Mouse (Mus musculus): ENCODE measurements around the gene Ripk4.
A peak's percentile ranks its signal among the peaks of the same experiment; 100 is the strongest.

Ripk4 gene

GRCm38 (mm10) chr16:97763061-97763989 lies at the start of gene Ripk4:
Gene Ripk4, minus strand, starts transcription at chr16:97763787.
- DNase-seq (ENCODE audit: low spot score): no peak

- DNase-seq (ENCODE audit: low spot score): no peak
These were observed 45.3 kb upstream of the Ripk4 start for GRCm38 (mm10) chr16:97808881-97809280.

GRCm38 (mm10) chr16:97805646-97806045 lies 42.1 kb upstream of the Ripk4 start:
- no peak for DNase-seq (ENCODE audit: low spot score)

- peak; percentile 88 for DNase-seq (ENCODE audit: low spot score)
These were observed 41.3 kb upstream of the Ripk4 start for GRCm38 (mm10) chr16:97804680-97805547.

- DNase-seq (ENCODE audit: low spot score): no peak
These were observed 34.6 kb upstream of the Ripk4 start for GRCm38 (mm10) chr16:97797950-97798869.

GRCm38 (mm10) chr16:97797212-97797611 lies 33.6 kb upstream of the Ripk4 start:
- DNase-seq (ENCODE audit: low spot score): no peak

- no peak for DNase-seq (ENCODE audit: low spot score)
These were observed 30.7 kb upstream of the Ripk4 start for GRCm38 (mm10) chr16:97794256-97794655.

GRCm38 (mm10) chr16:97783057-97783456 lies 19.5 kb upstream of the Ripk4 start:
- no peak for DNase-seq (ENCODE audit: low spot score)

- DNase-seq (ENCODE audit: low spot score): peak; percentile 89
These were observed 14.9 kb upstream of the Ripk4 start for GRCm38 (mm10) chr16:97778353-97779025.

GRCm38 (mm10) chr16:97766501-97766900 lies 2.9 kb upstream of the Ripk4 start:
- DNase-seq (ENCODE audit: low spot score): peak; percentile 54

- DNase-seq (ENCODE audit: low spot score): no peak
These were observed 1.0 kb upstream of the Ripk4 start for GRCm38 (mm10) chr16:97764626-97765025.

- no peak for DNase-seq (ENCODE audit: low spot score)
These were observed 378 bp upstream of the Ripk4 start for GRCm38 (mm10) chr16:97763990-97764340.

- DNase-seq (ENCODE audit: low spot score): no peak
These were observed 1.8 kb downstream of the Ripk4 start for GRCm38 (mm10) chr16:97761782-97762181.

- DNase-seq (ENCODE audit: low spot score): no peak
These were observed 3.9 kb downstream of the Ripk4 start for GRCm38 (mm10) chr16:97759681-97760080.

- DNase-seq (ENCODE audit: low spot score): peak; percentile 83
These were observed 5.3 kb downstream of the Ripk4 start for GRCm38 (mm10) chr16:97758288-97758687.

- peak; percentile 62 for DNase-seq (ENCODE audit: low spot score)
These were observed 7.1 kb downstream of the Ripk4 start for GRCm38 (mm10) chr16:97756460-97756859.

GRCm38 (mm10) chr16:97752316-97752941 lies 11.2 kb downstream of the Ripk4 start:
- DNase-seq (ENCODE audit: low spot score): no peak

- peak; percentile 97 for DNase-seq (ENCODE audit: low spot score)
These were observed 11.7 kb downstream of the Ripk4 start for GRCm38 (mm10) chr16:97751884-97752283.

- no peak for DNase-seq (ENCODE audit: low spot score)
These were observed 15.2 kb downstream of the Ripk4 start for GRCm38 (mm10) chr16:97748421-97748820.

- DNase-seq (ENCODE audit: low spot score): peak; percentile 63
These were observed 25.6 kb downstream of the Ripk4 start for GRCm38 (mm10) chr16:97738030-97738429.

- peak; percentile 91 for DNase-seq (ENCODE audit: low spot score)
These were observed 27.0 kb downstream of the Ripk4 start for GRCm38 (mm10) chr16:97736562-97736961.

Data from adipocyte (in vitro differentiated cells).